Mouse (Mus musculus): ENCODE data around the gene Pcdh17. TPM values are rescaled to one million over a fixed set of nuclear protein-coding genes. Genes with fewer than 3 reads are reported as not detected.
A peak's percentile ranks its signal among the peaks of the same experiment; 100 is the strongest.

The Pcdh17 gene
- polyA plus RNA-seq, 1 experiment from 2014 or later: 18.6 TPM

DNA sequence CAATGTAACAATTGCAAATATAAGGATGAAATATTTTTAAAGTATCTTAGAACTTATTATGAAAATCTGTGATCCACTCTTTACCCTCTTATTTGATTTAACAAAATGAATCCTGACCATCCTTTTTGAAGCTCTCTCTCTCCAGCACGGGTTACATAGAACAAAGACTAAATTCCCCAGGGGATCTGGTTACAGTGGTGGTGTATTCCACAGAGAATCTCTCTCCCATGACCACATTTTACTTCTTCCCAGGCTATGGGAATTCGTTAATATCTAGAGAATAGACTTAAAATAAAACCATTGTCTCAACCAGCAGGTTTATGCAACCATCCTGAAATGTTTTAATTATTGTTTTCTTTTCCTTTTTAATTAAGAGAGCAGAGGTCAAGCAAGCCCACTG is 89.0 kb downstream of the Pcdh17 start:
- H3K9me3 ChIP-seq: no peaks in the 10 kb centered on the region
- WGBS: 40% methylated on average over 2 of the region's 2 CpGs
- no peak for ATAC-seq (ENCODE audit: low read depth)

DNA sequence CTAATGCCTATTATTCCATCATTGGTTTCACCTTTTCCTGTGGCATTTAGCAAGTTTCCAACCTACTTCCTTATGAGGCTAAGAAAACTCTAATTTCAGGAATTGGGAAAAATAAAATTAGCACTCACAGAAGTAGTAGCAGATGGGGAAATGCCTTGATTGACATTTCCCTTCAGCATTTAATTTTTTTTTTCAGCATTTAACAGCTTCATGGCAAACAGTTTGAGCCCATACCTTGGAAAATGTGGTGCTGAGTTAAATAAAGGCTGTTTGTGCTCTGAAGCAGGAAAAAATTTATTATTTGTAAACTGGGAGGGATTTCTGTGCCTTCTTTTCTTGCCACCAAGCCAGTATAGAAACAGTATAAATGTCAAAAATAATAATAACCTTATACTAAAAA is 91.9 kb downstream of the Pcdh17 start:
- H3K4me2 ChIP-seq: no peak overlapping the region
- H3K4me3 ChIP-seq: no peak overlapping the region
- no peak overlapping the region for H3K9ac ChIP-seq
- H3K4me1 ChIP-seq (replicated peaks): no peaks in the 10 kb centered on the region
- no peak for ATAC-seq (ENCODE audit: low read depth)
- H3K27ac ChIP-seq (replicated peaks): no peak overlapping the region
- H3K36me3 ChIP-seq: 0 out of 2 replicates have a peak, but pooled peaks cover 6% of the 10 kb centered on the region
- H3K27me3 ChIP-seq: no peaks in the 10 kb centered on the region
- no peaks in the 10 kb centered on the region for H3K9me3 ChIP-seq

More for the DNA sequence above, 89.0 kb downstream of the Pcdh17 start:
- no peak overlapping the region for H3K4me2 ChIP-seq
- H3K36me3 ChIP-seq: 0 out of 2 replicates have a peak, but pooled peaks cover 6% of the 10 kb centered on the region
- H3K27me3 ChIP-seq: no peaks in the 10 kb centered on the region
- H3K4me3 ChIP-seq: no peak overlapping the region
- no peaks in the 10 kb centered on the region for H3K4me1 ChIP-seq (replicated peaks)
- no peak overlapping the region for H3K27ac ChIP-seq (replicated peaks)
- no peak overlapping the region for H3K9ac ChIP-seq

DNA sequence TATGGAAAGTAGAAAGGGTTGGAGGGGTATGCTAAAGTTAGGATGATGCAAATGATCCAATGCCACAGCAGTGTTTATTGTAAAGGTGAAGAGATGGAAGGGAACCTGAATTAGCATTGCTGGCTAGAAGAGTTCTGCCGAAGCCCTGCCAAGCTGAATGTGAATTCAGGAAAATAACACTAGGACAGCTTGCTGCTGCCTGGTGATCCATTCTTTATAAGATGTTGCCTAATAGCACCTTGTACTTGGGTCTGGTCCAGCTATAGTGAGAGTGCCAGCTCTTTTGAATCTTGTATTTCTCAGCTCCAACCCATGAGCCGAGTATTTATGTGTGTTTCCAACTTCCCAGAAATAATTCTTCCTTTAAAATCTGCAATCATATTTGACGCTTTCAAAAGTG is 98.5 kb downstream of the Pcdh17 start:
- no peak overlapping the region for H3K27ac ChIP-seq (replicated peaks)
- no peak overlapping the region for H3K4me3 ChIP-seq
- no peaks in the 10 kb centered on the region for H3K4me1 ChIP-seq (replicated peaks)
- H3K9ac ChIP-seq: no peak overlapping the region
- WGBS: 88% methylated on average over 3 of the region's 3 CpGs
- no peaks in the 10 kb centered on the region for H3K9me3 ChIP-seq
- no peaks in the 10 kb centered on the region for H3K27me3 ChIP-seq
- no peak overlapping the region for H3K4me2 ChIP-seq
- no peaks in the 10 kb centered on the region for H3K36me3 ChIP-seq
- ATAC-seq (ENCODE audit: low read depth): no peak

DNA sequence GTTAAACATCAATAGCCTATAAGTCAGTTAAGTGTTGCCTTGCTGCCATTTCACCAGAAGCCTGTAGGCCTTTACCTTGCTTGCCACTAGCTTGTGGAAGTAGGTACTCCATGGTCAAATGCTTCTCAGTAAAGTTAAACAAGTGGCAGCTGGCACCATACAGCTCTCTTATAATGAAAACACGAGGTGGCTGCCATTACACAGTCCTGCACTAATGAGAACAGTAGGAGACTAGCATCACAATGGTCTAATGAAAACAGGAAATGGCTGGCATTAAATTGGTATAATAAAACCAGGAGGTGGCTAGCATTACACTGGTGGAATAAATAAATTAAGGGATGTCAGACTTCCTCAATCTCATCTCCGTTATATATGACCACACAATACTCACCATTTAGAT is 102.6 kb downstream of the Pcdh17 start:
- no peak overlapping the region for H3K9ac ChIP-seq
- WGBS: 10% methylated on average over 2 of the region's 2 CpGs
- no peaks in the 10 kb centered on the region for H3K9me3 ChIP-seq
- peaks cover 7% of the 10 kb centered on the region; the same call in 1 of the 2 replicates for H3K4me1 ChIP-seq (replicated peaks)
- H3K4me3 ChIP-seq: no peak overlapping the region
- no peaks in the 10 kb centered on the region for H3K27me3 ChIP-seq
- peak; percentile 87 for ATAC-seq (ENCODE audit: low read depth)
- H3K36me3 ChIP-seq: no peaks in the 10 kb centered on the region
- no peak overlapping the region for H3K27ac ChIP-seq (replicated peaks)
- H3K4me2 ChIP-seq: no peak overlapping the region

DNA sequence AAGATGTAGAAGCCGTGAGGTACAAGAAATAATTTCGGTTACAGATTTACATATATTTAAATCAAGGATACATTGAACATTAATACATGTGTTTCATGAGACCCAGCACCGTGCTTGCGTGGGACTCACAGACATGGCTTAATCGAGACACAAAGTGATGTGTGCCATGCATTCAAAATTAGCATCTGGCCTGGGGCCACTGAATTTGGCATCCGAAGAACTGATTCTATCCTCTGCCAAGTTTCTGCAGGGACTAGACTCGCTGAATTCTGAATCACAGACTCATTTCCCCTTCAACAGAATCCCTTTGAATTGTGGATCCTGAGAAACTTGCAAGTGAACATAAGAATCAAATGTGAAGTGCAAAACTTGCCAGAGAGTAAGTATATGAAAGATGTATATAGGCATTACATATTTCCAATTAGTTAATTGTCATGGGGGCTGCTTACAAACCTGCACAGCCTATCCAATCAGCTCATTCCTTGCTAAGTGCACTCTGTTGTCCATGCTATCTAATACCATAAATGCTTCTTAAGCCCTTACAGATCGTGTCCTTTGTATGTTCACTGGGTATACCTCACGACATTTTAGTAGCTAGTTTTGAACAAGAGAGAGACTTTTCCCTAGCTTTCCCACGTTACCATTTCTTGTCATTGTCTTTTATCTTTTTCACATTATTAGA is 104.3 kb downstream of the Pcdh17 start:
- WGBS: 58% methylated on average over 10 of the region's 10 CpGs
- peak; percentile 62; the same call in 1 of the 2 replicates for ATAC-seq (ENCODE audit: low read depth)
- H3K36me3 ChIP-seq: no peaks in the 10 kb centered on the region

DNA sequence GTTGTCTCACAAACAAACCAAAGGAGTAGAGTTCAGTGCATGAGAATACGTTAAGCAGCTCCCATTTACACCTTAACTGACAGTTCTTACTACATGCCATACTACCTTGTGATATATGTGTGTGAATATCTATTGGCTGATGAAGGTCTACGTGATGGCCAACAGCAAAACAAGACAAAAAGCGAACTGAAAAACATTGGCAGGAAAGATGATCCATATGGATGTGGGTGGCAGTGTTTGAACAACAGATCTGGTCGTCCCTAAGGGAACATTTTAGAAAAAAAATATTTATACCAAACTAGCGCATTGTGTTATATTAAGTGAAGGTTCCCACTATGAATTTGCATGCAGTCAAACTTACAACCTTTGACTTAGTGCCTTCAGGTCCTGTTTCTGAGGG is 108.2 kb downstream of the Pcdh17 start:
- Histone ChIP-seq H3K4me3 (no peak overlapping the region), H3K4me2 (no peak overlapping the region), H3K27ac (replicated peaks) (no peak overlapping the region), H3K9me3 (no peaks in the 10 kb centered on the region), H3K36me3 (no peaks in the 10 kb centered on the region), H3K27me3 (no peaks in the 10 kb centered on the region), H3K4me1 (replicated peaks) (peaks cover 7% of the 10 kb centered on the region; the same call in 1 of the 2 replicates), H3K9ac (no peak overlapping the region)
- no peak for ATAC-seq (ENCODE audit: low read depth)
- WGBS: 92% methylated on average over 5 of the region's 5 CpGs

More for the DNA sequence above, 104.3 kb downstream of the Pcdh17 start:
- Histone ChIP-seq H3K9ac (no peak overlapping the region), H3K27me3 (no peaks in the 10 kb centered on the region), H3K4me1 (replicated peaks) (peaks cover 7% of the 10 kb centered on the region; the same call in 1 of the 2 replicates), H3K4me3 (no peak overlapping the region), H3K9me3 (no peaks in the 10 kb centered on the region), H3K4me2 (no peak overlapping the region), H3K27ac (replicated peaks) (no peak overlapping the region)

DNA sequence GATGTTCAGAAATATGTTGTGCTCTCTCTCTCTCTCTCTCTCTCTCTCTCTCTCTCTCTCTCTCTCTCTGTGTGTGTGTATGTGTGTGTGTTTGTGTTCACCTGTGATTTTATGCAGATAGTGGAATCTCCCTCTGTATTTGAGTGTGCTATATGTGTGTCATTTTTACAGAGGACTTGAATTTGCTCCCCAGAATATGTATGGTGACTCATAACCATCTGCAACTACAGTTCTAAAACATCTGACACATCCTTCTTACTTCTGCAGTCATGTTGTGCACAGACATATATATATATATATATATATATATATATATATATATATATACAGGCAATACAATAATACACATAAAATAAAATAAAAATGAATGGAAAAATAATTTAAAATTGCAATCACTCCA is 127.7 kb downstream of the Pcdh17 start:
- no peak for ATAC-seq (ENCODE audit: low read depth)
- Histone ChIP-seq H3K4me2 (no peak overlapping the region), H3K27ac (replicated peaks) (no peak overlapping the region), H3K36me3 (no peaks in the 10 kb centered on the region), H3K4me3 (no peak overlapping the region), H3K4me1 (replicated peaks) (0 out of 2 replicates have a peak, but pooled peaks cover 7% of the 10 kb centered on the region), H3K27me3 (no peaks in the 10 kb centered on the region), H3K9me3 (no peaks in the 10 kb centered on the region), H3K9ac (no peak overlapping the region)
